Mouse (Mus musculus): ENCODE measurements around the gene Fgd3. TPM values are rescaled to one million over a fixed set of nuclear protein-coding genes. Genes with fewer than 3 reads are reported as not detected.

Gene Fgd3
- polyA plus RNA-seq, 1 experiment from 2014 or later, result 0.83 TPM

GRCm38 (mm10) chr13:49311642-49312041, 8.5 kb downstream of the Fgd3 start:
- no peak for DNase-seq (ENCODE audit: low spot score)
- no peak overlapping the region for H3K27ac ChIP-seq
- no peaks in the 10 kb centered on the region for H3K27me3 ChIP-seq (ENCODE audit: low read depth, poor library complexity, severe bottlenecking)
- no peaks in the 10 kb centered on the region for H3K9me3 ChIP-seq (replicated peaks)
- WGBS, result 87% methylated on average over 7 of the region's 7 CpGs
- peaks cover 10% of the 10 kb centered on the region for H3K4me1 ChIP-seq
- H3K36me3 ChIP-seq, result no peaks in the 10 kb centered on the region
- H3K4me3 ChIP-seq, result no peak overlapping the region

- WGBS, result 83% methylated on average over 1 of the region's 1 CpGs
- H3K4me1 ChIP-seq, result peaks cover 11% of the 10 kb centered on the region
- H3K36me3 ChIP-seq, result no peaks in the 10 kb centered on the region
- no peaks in the 10 kb centered on the region for H3K9me3 ChIP-seq (replicated peaks)
- H3K4me3 ChIP-seq, result no peak overlapping the region
- DNase-seq (ENCODE audit: low spot score), result no peak
- H3K27me3 ChIP-seq (ENCODE audit: low read depth, poor library complexity, severe bottlenecking), result no peaks in the 10 kb centered on the region
- H3K27ac ChIP-seq, result no peak overlapping the region
These were observed 10.6 kb downstream of the Fgd3 start for GRCm38 (mm10) chr13:49309501-49309900.

- WGBS, result 92% methylated on average over 16 of the region's 16 CpGs
- no peaks in the 10 kb centered on the region for H3K36me3 ChIP-seq
These were observed 11.2 kb downstream of the Fgd3 start for GRCm38 (mm10) chr13:49308861-49309403.

GRCm38 (mm10) chr13:49308206-49308605, 11.9 kb downstream of the Fgd3 start:
- Histone ChIP-seq H3K36me3 (no peaks in the 10 kb centered on the region), H3K27ac (no peak overlapping the region), H3K9me3 (replicated peaks) (no peaks in the 10 kb centered on the region), H3K27me3 (ENCODE audit: low read depth, poor library complexity, severe bottlenecking) (no peaks in the 10 kb centered on the region), H3K4me3 (no peak overlapping the region), H3K4me1 (peaks cover 11% of the 10 kb centered on the region)
- 90% methylated on average over 4 of the region's 4 CpGs for WGBS
- DNase-seq (ENCODE audit: low spot score), result no peak

More at GRCm38 (mm10) chr13:49308861-49309403, 11.2 kb downstream of the Fgd3 start:
- H3K4me1 ChIP-seq, result peaks cover 11% of the 10 kb centered on the region
- H3K27ac ChIP-seq, result no peak overlapping the region
- no peaks in the 10 kb centered on the region for H3K9me3 ChIP-seq (replicated peaks)
- H3K27me3 ChIP-seq (ENCODE audit: low read depth, poor library complexity, severe bottlenecking), result no peaks in the 10 kb centered on the region
- DNase-seq (ENCODE audit: low spot score), result no peak
- H3K4me3 ChIP-seq, result no peak overlapping the region

- H3K27ac ChIP-seq, result peak overlapping the region; percentile 15; the same call in 1 of the 2 replicates
- 34% methylated on average over 10 of the region's 10 CpGs for WGBS
- no peaks in the 10 kb centered on the region for H3K27me3 ChIP-seq (ENCODE audit: low read depth, poor library complexity, severe bottlenecking)
- H3K4me3 ChIP-seq, result no peak overlapping the region
- no peak for DNase-seq (ENCODE audit: low spot score)
- no peaks in the 10 kb centered on the region for H3K9me3 ChIP-seq (replicated peaks)
- H3K36me3 ChIP-seq, result no peaks in the 10 kb centered on the region
- peaks cover 11% of the 10 kb centered on the region for H3K4me1 ChIP-seq
These were observed 12.7 kb downstream of the Fgd3 start for GRCm38 (mm10) chr13:49307311-49307969.

GRCm38 (mm10) chr13:49306771-49307310, 13.3 kb downstream of the Fgd3 start:
- 69% methylated on average over 7 of the region's 7 CpGs for WGBS
- 0 out of 2 replicates have a peak overlapping the region, but pooled peaks have one; percentile 54 for H3K27ac ChIP-seq

GRCm38 (mm10) chr13:49300771-49301170, 19.3 kb downstream of the Fgd3 start:
- 79% methylated on average over 1 of the region's 1 CpGs for WGBS
- no peak overlapping the region for H3K4me3 ChIP-seq
- no peaks in the 10 kb centered on the region for H3K9me3 ChIP-seq (replicated peaks)
- no peaks in the 10 kb centered on the region for H3K36me3 ChIP-seq
- no peaks in the 10 kb centered on the region for H3K4me1 ChIP-seq
- no peak overlapping the region for H3K27ac ChIP-seq
- no peak for DNase-seq (ENCODE audit: low spot score)
- H3K27me3 ChIP-seq (ENCODE audit: low read depth, poor library complexity, severe bottlenecking), result no peaks in the 10 kb centered on the region

More at GRCm38 (mm10) chr13:49306771-49307310, 13.3 kb downstream of the Fgd3 start:
- Histone ChIP-seq H3K9me3 (replicated peaks) (no peaks in the 10 kb centered on the region), H3K36me3 (no peaks in the 10 kb centered on the region), H3K4me1 (peaks cover 11% of the 10 kb centered on the region), H3K4me3 (no peak overlapping the region), H3K27me3 (ENCODE audit: low read depth, poor library complexity, severe bottlenecking) (no peaks in the 10 kb centered on the region)
- DNase-seq (ENCODE audit: low spot score), result no peak

GRCm38 (mm10) chr13:49298514-49299381, 21.4 kb downstream of the Fgd3 start:
- Histone ChIP-seq H3K27ac (no peak overlapping the region), H3K27me3 (ENCODE audit: low read depth, poor library complexity, severe bottlenecking) (no peaks in the 10 kb centered on the region), H3K4me3 (no peak overlapping the region), H3K4me1 (no peaks in the 10 kb centered on the region), H3K9me3 (replicated peaks) (no peaks in the 10 kb centered on the region), H3K36me3 (no peaks in the 10 kb centered on the region)
- WGBS, result 85% methylated on average over 14 of the region's 14 CpGs
- DNase-seq (ENCODE audit: low spot score), result no peak

GRCm38 (mm10) chr13:49296270-49296669, 23.8 kb downstream of the Fgd3 start:
- no peaks in the 10 kb centered on the region for H3K27me3 ChIP-seq (ENCODE audit: low read depth, poor library complexity, severe bottlenecking)
- WGBS, result 77% methylated on average over 7 of the region's 7 CpGs
- H3K4me3 ChIP-seq, result no peak overlapping the region
- no peak for DNase-seq (ENCODE audit: low spot score)
- H3K4me1 ChIP-seq, result no peaks in the 10 kb centered on the region
- 0 out of 2 replicates have a peak overlapping the region, but pooled peaks have one; percentile 6 for H3K27ac ChIP-seq
- no peaks in the 10 kb centered on the region for H3K9me3 ChIP-seq (replicated peaks)
- H3K36me3 ChIP-seq, result no peaks in the 10 kb centered on the region

- H3K9me3 ChIP-seq (replicated peaks), result no peaks in the 10 kb centered on the region
- 85% methylated on average over 9 of the region's 9 CpGs for WGBS
- H3K27ac ChIP-seq, result no peak overlapping the region
- no peaks in the 10 kb centered on the region for H3K36me3 ChIP-seq
- H3K4me3 ChIP-seq, result no peak overlapping the region
- no peaks in the 10 kb centered on the region for H3K27me3 ChIP-seq (ENCODE audit: low read depth, poor library complexity, severe bottlenecking)
- DNase-seq (ENCODE audit: low spot score), result no peak
- H3K4me1 ChIP-seq, result no peaks in the 10 kb centered on the region
These were observed 26.0 kb downstream of the Fgd3 start for GRCm38 (mm10) chr13:49294108-49294507.

GRCm38 (mm10) chr13:49291949-49292348, 28.2 kb downstream of the Fgd3 start:
- no peak for DNase-seq (ENCODE audit: low spot score)
- H3K36me3 ChIP-seq, result no peaks in the 10 kb centered on the region
- WGBS, result 93% methylated on average over 6 of the region's 6 CpGs

GRCm38 (mm10) chr13:49291398-49291797, 28.7 kb downstream of the Fgd3 start:
- no peak overlapping the region for H3K4me3 ChIP-seq
- H3K27me3 ChIP-seq (ENCODE audit: low read depth, poor library complexity, severe bottlenecking), result no peaks in the 10 kb centered on the region
- H3K36me3 ChIP-seq, result no peaks in the 10 kb centered on the region
- no peak for DNase-seq (ENCODE audit: low spot score)
- H3K9me3 ChIP-seq (replicated peaks), result no peaks in the 10 kb centered on the region
- 62% methylated on average over 1 of the region's 1 CpGs for WGBS
- no peak overlapping the region for H3K27ac ChIP-seq
- no peaks in the 10 kb centered on the region for H3K4me1 ChIP-seq

More at GRCm38 (mm10) chr13:49291949-49292348, 28.2 kb downstream of the Fgd3 start:
- H3K4me3 ChIP-seq, result no peak overlapping the region
- H3K4me1 ChIP-seq, result no peaks in the 10 kb centered on the region
- no peaks in the 10 kb centered on the region for H3K9me3 ChIP-seq (replicated peaks)
- no peak overlapping the region for H3K27ac ChIP-seq
- no peaks in the 10 kb centered on the region for H3K27me3 ChIP-seq (ENCODE audit: low read depth, poor library complexity, severe bottlenecking)

GRCm38 (mm10) chr13:49287224-49287623, 32.9 kb downstream of the Fgd3 start:
- Histone ChIP-seq H3K27me3 (ENCODE audit: low read depth, poor library complexity, severe bottlenecking) (no peaks in the 10 kb centered on the region), H3K4me1 (no peaks in the 10 kb centered on the region), H3K9me3 (replicated peaks) (no peaks in the 10 kb centered on the region), H3K36me3 (no peaks in the 10 kb centered on the region), H3K4me3 (no peak overlapping the region), H3K27ac (no peak overlapping the region)
- no peak for DNase-seq (ENCODE audit: low spot score)
- 93% methylated on average over 6 of the region's 6 CpGs for WGBS
